Mouse (Mus musculus) forebrain, embryonic 11.5 days (tissue): ENCODE data around the gene Klhl41. TPM values are rescaled to one million over a fixed set of nuclear protein-coding genes. Genes with fewer than 3 reads are reported as not detected.
"Not testable (repeated sequence)": the region's sequence is repeated elsewhere in the genome, so short reads cannot be mapped to it uniquely, and the experiment has no call there.

Source experiments
- ATAC-seq: fragments of 200-750 bp; cut with Nextera tagmentation; replicated peaks from 2 replicates; pipeline ENCODE4 v1.8.0; 2017; ENCODE audit warnings: moderate TSS enrichment; ENCODE audit not compliant: low FRiP score
- DNase-seq: peaks from one replicate; pipeline ENCODE4 v3.0.0-alpha.2; 2017; ENCODE audit warnings: low spot score
- H3K27ac ChIP-seq: fragments of 300-500 bp; sonication (generic); 2 replicates; pipeline ENCODE4 v1.5.1; 2014; ENCODE audit warnings: low read depth, low read length
- H3K27me3 ChIP-seq: fragments of 300-500 bp; sonication (generic); 2 replicates; pipeline ENCODE4 v1.6.1; 2014; ENCODE audit warnings: mild to moderate bottlenecking, low read length, mixed read lengths; ENCODE audit not compliant: control insufficient read depth, insufficient read depth
- H3K36me3 ChIP-seq: fragments of 300-500 bp; sonication (generic); 2 replicates; pipeline ENCODE4 v1.6.1; 2014; ENCODE audit warnings: mild to moderate bottlenecking, low read length, moderate library complexity, mixed read lengths; ENCODE audit not compliant: control insufficient read depth, insufficient read depth
- H3K4me1 ChIP-seq: fragments of 300-500 bp; sonication (generic); replicated peaks from 2 replicates; pipeline ENCODE4 v1.6.1; 2014; ENCODE audit warnings: low read length, mixed read lengths; ENCODE audit not compliant: control insufficient read depth, insufficient read depth
- H3K4me2 ChIP-seq: fragments of 300-500 bp; sonication (generic); 2 replicates; pipeline ENCODE4 v1.6.1; 2014; ENCODE audit warnings: low read depth, mild to moderate bottlenecking, low read length, moderate library complexity, mixed read lengths; ENCODE audit not compliant: severe bottlenecking
- H3K4me3 ChIP-seq: fragments of 300-500 bp; sonication (generic); 2 replicates; pipeline ENCODE4 v1.5.1; 2014; ENCODE audit warnings: low read depth, low read length
- H3K9ac ChIP-seq: fragments of 300-500 bp; sonication (generic); 2 replicates; pipeline ENCODE4 v1.6.1; 2014; ENCODE audit warnings: low read length
- H3K9me3 ChIP-seq: fragments of 300-500 bp; sonication (generic); 2 replicates; pipeline ENCODE4 v1.6.1; 2016; ENCODE audit warnings: low read length, mixed read lengths; ENCODE audit not compliant: control insufficient read depth
- WGBS: fragments of 180-500 bp; shearing (Covaris S2); extraction: QIAGEN DNeasy Blood & Tissue Kit; methylation state at CpG from one replicate; pipeline ENCODE4 v1.1.7; 2014; 5-methylcytosine and 5-hydroxymethylcytosine counted together
- polyA plus RNA-seq: library from polyadenylated mRNA; unstranded; fragments of >200 nt; fragmentation: Nextera tagmentation; extraction: Ambion mirVana; gene quantifications from 2 replicates; pipeline ENCODE4 v1.2.1, GENCODE M21; 2014

Gene Klhl41
- polyA plus RNA-seq = 0.13 and 0.15 TPM in 2 replicates

GRCm38 (mm10) chr2:69669853-69670252, at the start of gene Klhl41:
TSS of gene Klhl41 (plus strand) at chr2:69670120.
- no peak within 1 kb of the TSS for H3K27ac ChIP-seq
- H3K4me3 ChIP-seq = no peak within 1 kb of the TSS
- H3K27me3 ChIP-seq = no peaks in the 10 kb centered on the region
- H3K4me1 ChIP-seq = no peaks in the 10 kb centered on the region
- no peaks in the 10 kb centered on the region for H3K9me3 ChIP-seq
- DNase-seq (no peak), ATAC-seq (no peak)
- no peaks in the 10 kb centered on the region for H3K36me3 ChIP-seq
- no peak within 1 kb of the TSS for H3K9ac ChIP-seq
- H3K4me2 ChIP-seq = no peak within 1 kb of the TSS
- WGBS = 87% methylated on average over 9 of the region's 9 CpGs

GRCm38 (mm10) chr2:69629215-69629614, 40.7 kb upstream of the Klhl41 start:
- H3K27me3 ChIP-seq = no peaks in the 10 kb centered on the region
- H3K36me3 ChIP-seq = no peaks in the 10 kb centered on the region
- ATAC-seq (no peak), DNase-seq (no peak)
- no peaks in the 10 kb centered on the region for H3K9me3 ChIP-seq
- WGBS = 80% methylated on average over 17 of the region's 17 CpGs
- no peak overlapping the region for H3K4me3 ChIP-seq
- H3K27ac ChIP-seq = no peak overlapping the region
- no peak overlapping the region for H3K9ac ChIP-seq
- no peak overlapping the region for H3K4me2 ChIP-seq
- no peaks in the 10 kb centered on the region for H3K4me1 ChIP-seq

- no peaks in the 10 kb centered on the region for H3K9me3 ChIP-seq
- no peaks in the 10 kb centered on the region for H3K36me3 ChIP-seq
- H3K4me3 ChIP-seq = no peak overlapping the region
- no peaks in the 10 kb centered on the region for H3K27me3 ChIP-seq
- no peak overlapping the region for H3K9ac ChIP-seq
- DNase-seq (no peak), ATAC-seq (no peak)
- no peak overlapping the region for H3K27ac ChIP-seq
- H3K4me1 ChIP-seq = no peaks in the 10 kb centered on the region
- WGBS = 93% methylated on average over 6 of the region's 6 CpGs
- H3K4me2 ChIP-seq = no peak overlapping the region
Measured at GRCm38 (mm10) chr2:69629914-69630313, 40.0 kb upstream of the Klhl41 start.

GRCm38 (mm10) chr2:69630792-69631191, 39.1 kb upstream of the Klhl41 start:
- Histone ChIP-seq H3K4me3 (no peak overlapping the region), H3K4me2 (no peak overlapping the region), H3K4me1 (no peaks in the 10 kb centered on the region), H3K36me3 (no peaks in the 10 kb centered on the region), H3K9me3 (no peaks in the 10 kb centered on the region), H3K27ac (no peak overlapping the region), H3K9ac (no peak overlapping the region), H3K27me3 (no peaks in the 10 kb centered on the region)
- ATAC-seq (no peak), DNase-seq (no peak)
- 92% methylated on average over 5 of the region's 5 CpGs for WGBS

- Histone ChIP-seq H3K4me1 (no peaks in the 10 kb centered on the region), H3K4me2 (no peak overlapping the region), H3K9me3 (no peaks in the 10 kb centered on the region), H3K36me3 (no peaks in the 10 kb centered on the region), H3K27ac (no peak overlapping the region), H3K4me3 (no peak overlapping the region), H3K9ac (no peak overlapping the region), H3K27me3 (no peaks in the 10 kb centered on the region)
- WGBS = 90% methylated on average over 2 of the region's 2 CpGs
- no peak for DNase-seq
- ATAC-seq = no peak
Measured at GRCm38 (mm10) chr2:69631449-69631848, 38.5 kb upstream of the Klhl41 start.

- DNase-seq (peak; percentile 75), ATAC-seq (peak; percentile 58; the same call in 1 of the 2 replicates)
- no peak overlapping the region; the same call in 1 of the 2 replicates for H3K9ac ChIP-seq
- H3K27ac ChIP-seq = no peak overlapping the region
- H3K36me3 ChIP-seq = no peaks in the 10 kb centered on the region
- H3K4me2 ChIP-seq = peak overlapping the region; percentile 31; the same call in 1 of the 2 replicates
- H3K4me3 ChIP-seq = peak overlapping the region; percentile 18; the same call in 1 of the 2 replicates
- WGBS = 12% methylated on average over 11 of the region's 11 CpGs
- no peaks in the 10 kb centered on the region for H3K9me3 ChIP-seq
- no peaks in the 10 kb centered on the region for H3K4me1 ChIP-seq
- H3K27me3 ChIP-seq = no peaks in the 10 kb centered on the region
Measured at GRCm38 (mm10) chr2:69635064-69635701, 34.7 kb upstream of the Klhl41 start.

GRCm38 (mm10) chr2:69635807-69636206, 34.1 kb upstream of the Klhl41 start:
- DNase-seq = peak; percentile 66
- WGBS = 67% methylated on average over 6 of the region's 6 CpGs
- Histone ChIP-seq H3K4me1 (no peaks in the 10 kb centered on the region), H3K9me3 (no peaks in the 10 kb centered on the region), H3K9ac (no peak overlapping the region), H3K4me3 (no peak overlapping the region), H3K27me3 (no peaks in the 10 kb centered on the region), H3K36me3 (no peaks in the 10 kb centered on the region), H3K4me2 (no peak overlapping the region), H3K27ac (no peak overlapping the region)
- no peak for ATAC-seq

- not testable (repeated sequence) for DNase-seq
Measured at GRCm38 (mm10) chr2:69637989-69638388, 31.9 kb upstream of the Klhl41 start.

GRCm38 (mm10) chr2:69640100-69640499, 29.8 kb upstream of the Klhl41 start:
- DNase-seq (no peak), ATAC-seq (0 out of 2 replicates have a peak, but pooled peaks have one; percentile 18)
- H3K27me3 ChIP-seq = no peaks in the 10 kb centered on the region
- no peaks in the 10 kb centered on the region for H3K9me3 ChIP-seq
- 60% methylated on average over 10 of the region's 10 CpGs for WGBS
- no peak overlapping the region for H3K4me3 ChIP-seq
- H3K4me1 ChIP-seq = no peaks in the 10 kb centered on the region
- no peak overlapping the region for H3K9ac ChIP-seq
- H3K4me2 ChIP-seq = no peak overlapping the region
- H3K36me3 ChIP-seq = no peaks in the 10 kb centered on the region
- H3K27ac ChIP-seq = no peak overlapping the region

More at GRCm38 (mm10) chr2:69637989-69638388, 31.9 kb upstream of the Klhl41 start:
- H3K4me2 ChIP-seq, H3K27ac ChIP-seq, H3K9ac ChIP-seq, H3K4me3 ChIP-seq, ATAC-seq, H3K9me3 ChIP-seq, H3K36me3 ChIP-seq, H3K4me1 ChIP-seq, H3K27me3 ChIP-seq: not testable (repeated sequence)
- 79% methylated on average over 7 of the region's 7 CpGs for WGBS
